Mouse (Mus musculus) small intestine, adult 2 months (tissue): ENCODE results near the gene Lpin2.

Source experiments
- CTCF ChIP-seq: fragments of 200-500 bp; IDR thresholded peaks from 2 replicates; pipeline ENCODE4 v1.5.1; 2012; ENCODE audit warnings: low read depth, mild to moderate bottlenecking, control low read depth, inconsistent platforms, low read length, moderate library complexity, mixed read lengths; ENCODE audit not compliant: insufficient replicate concordance, insufficient read length; ENCODE audit errors: extremely low read depth
- POLR2A ChIP-seq: fragments of 200-500 bp; IDR thresholded peaks from 2 replicates; pipeline ENCODE4 v1.6.1; 2012; ENCODE audit warnings: low read depth, mild to moderate bottlenecking, control low read depth, inconsistent platforms, low read length, moderate library complexity

GRCm38 (mm10) chr17:71284890-71285289 is 102.5 kb downstream of the Lpin2 start:
- TF ChIP-seq CTCF = no peak
- no peak for TF ChIP-seq POLR2A
